Mouse (Mus musculus) CH12.LX (cell line): ENCODE results near the gene Renbp. TPM values are rescaled to one million over a fixed set of nuclear protein-coding genes. Genes with fewer than 3 reads are reported as not detected.

Experiments
- DNase-seq: peaks from one replicate; pipeline ENCODE4 v3.0.0-alpha.2; 2013; ENCODE audit errors: extremely low read depth
- H3K27ac ChIP-seq: 2 replicates; pipeline ENCODE4 v1.5.1; 2012; ENCODE audit warnings: low read depth, mild to moderate bottlenecking, control low read depth, moderate library complexity; ENCODE audit not compliant: insufficient read depth
- H3K27me3 ChIP-seq: replicated peaks from 2 replicates; pipeline ENCODE3; 2012; ENCODE audit warnings: inconsistent platforms
- H3K36me3 ChIP-seq, 2 experiments: replicated peaks in 1 of 2; 2 replicates each; pipeline versions ENCODE3 to v1.6.1; 2012; ENCODE audit warnings: inconsistent platforms in 1 of 2, low read length in 1 of 2, mild to moderate bottlenecking in 1 of 2, mixed read lengths in 1 of 2, moderate library complexity in 1 of 2; ENCODE audit not compliant: control insufficient read depth in 1 of 2, insufficient read depth in 1 of 2
- H3K4me1 ChIP-seq, 2 experiments: 2 replicates each; pipeline ENCODE4 v1.6.1; 2012; ENCODE audit warnings: inconsistent platforms in 1 of 2, moderate library complexity in 1 of 2; ENCODE audit not compliant: insufficient read depth in 2 of 2, control insufficient read depth in 1 of 2
- H3K4me2 ChIP-seq: 2 replicates; pipeline ENCODE4 v1.6.1; 2012; ENCODE audit warnings: low read depth, mild to moderate bottlenecking, control low read depth; ENCODE audit not compliant: poor library complexity, insufficient read depth, severe bottlenecking
- H3K4me3 ChIP-seq, 3 experiments: fragments of 150-350 bp in 1 of 3; sonication (generic) in 1 of 3; replicated peaks in 1 of 3; 2 replicates each; pipeline versions ENCODE3 to v1.5.1; 2011 to 2012; ENCODE audit warnings: low read depth in 2 of 3, low read length in 2 of 3, mild to moderate bottlenecking in 2 of 3, moderate library complexity in 2 of 3, control low read depth in 1 of 3, improper control_type of control experiment in 1 of 3, inconsistent platforms in 1 of 3, mixed read lengths in 1 of 3; ENCODE audit not compliant: poor library complexity in 1 of 3
- H3K79me2 ChIP-seq: replicated peaks from 2 replicates; pipeline ENCODE4 v1.6.1; 2012; ENCODE audit warnings: mild to moderate bottlenecking, moderate library complexity; ENCODE audit not compliant: control insufficient read depth, poor library complexity, insufficient read depth, severe bottlenecking; ENCODE audit errors: extremely low read depth
- H3K9ac ChIP-seq: 2 replicates; pipeline ENCODE4 v1.6.1; 2012; ENCODE audit warnings: low read depth, mild to moderate bottlenecking, control low read depth, moderate library complexity; ENCODE audit not compliant: insufficient read depth
- H3K9me3 ChIP-seq: replicated peaks from 2 replicates; pipeline ENCODE3; 2012; ENCODE audit warnings: low read length, inconsistent platforms, mixed read lengths
- BHLHE40 ChIP-seq: IDR thresholded peaks from 2 replicates; pipeline ENCODE4 v1.6.1; 2011; ENCODE audit warnings: mild to moderate bottlenecking, low read depth, low read length, improper control_type of control experiment
- CHD1 ChIP-seq: IDR thresholded peaks from 2 replicates; pipeline ENCODE4 v1.6.1; 2012; ENCODE audit warnings: low read depth, low read length, improper control_type of control experiment, inconsistent platforms
- CHD2 ChIP-seq: IDR thresholded peaks from 2 replicates; pipeline ENCODE4 v1.6.1; 2011; ENCODE audit warnings: low read length, improper control_type of control experiment
- CTCF ChIP-seq, 2 experiments: IDR thresholded peaks in 1 of 2; conservative IDR thresholded peaks in 1 of 2; 2 replicates each; pipeline ENCODE4 v1.5.1; 2011 to 2012; ENCODE audit warnings: low read depth in 2 of 2, low read length in 2 of 2, improper control_type of control experiment in 1 of 2, inconsistent platforms in 1 of 2, mild to moderate bottlenecking in 1 of 2, moderate library complexity in 1 of 2
- EP300 ChIP-seq: IDR thresholded peaks from 2 replicates; pipeline ENCODE4 v1.6.1; 2011; ENCODE audit warnings: low read length, improper control_type of control experiment
- ETS1 ChIP-seq: conservative IDR thresholded peaks from 2 replicates; pipeline ENCODE4 v1.6.1; 2012; ENCODE audit warnings: low read depth, mild to moderate bottlenecking, inconsistent platforms, low read length, improper control_type of control experiment, moderate library complexity
- HCFC1 ChIP-seq: IDR thresholded peaks from 2 replicates; pipeline ENCODE4 v1.6.1; 2012; ENCODE audit warnings: low read depth, mild to moderate bottlenecking, inconsistent platforms, low read length, improper control_type of control experiment
- MEF2A ChIP-seq: IDR thresholded peaks from 2 replicates; pipeline ENCODE4 v1.6.1; 2014; ENCODE audit warnings: low read depth, mild to moderate bottlenecking, inconsistent platforms, low read length, improper control_type of control experiment, borderline replicate concordance
- MYC ChIP-seq: IDR thresholded peaks from 2 replicates; pipeline ENCODE4 v1.6.1; 2011; ENCODE audit warnings: low read depth, mild to moderate bottlenecking, improper control_type of control experiment, low read length
- NELFE ChIP-seq: IDR thresholded peaks from 2 replicates; pipeline ENCODE4 v1.6.1; 2011; ENCODE audit warnings: low read depth, low read length, improper control_type of control experiment
- PAX5 ChIP-seq: IDR thresholded peaks from 2 replicates; pipeline ENCODE4 v1.6.1; 2012; ENCODE audit warnings: low read length, inconsistent platforms, mixed read lengths
- POLR2AphosphoS2 ChIP-seq: IDR thresholded peaks from 2 replicates; pipeline ENCODE4 v1.6.1; 2011; ENCODE audit warnings: low read depth, low read length, improper control_type of control experiment
- RAD21 ChIP-seq: IDR thresholded peaks from 2 replicates; pipeline ENCODE4 v1.6.1; 2011; ENCODE audit warnings: low read depth, mild to moderate bottlenecking, low read length, improper control_type of control experiment, moderate library complexity
- RCOR1 ChIP-seq: conservative IDR thresholded peaks from 2 replicates; pipeline ENCODE4 v1.6.1; 2012; ENCODE audit warnings: low read depth, mild to moderate bottlenecking, inconsistent platforms, low read length, improper control_type of control experiment
- SMC3 ChIP-seq: IDR thresholded peaks from 2 replicates; pipeline ENCODE4 v1.6.1; 2011; ENCODE audit warnings: low read depth, low read length, improper control_type of control experiment
- TBP ChIP-seq: conservative IDR thresholded peaks from 2 replicates; pipeline ENCODE4 v1.6.1; 2011; ENCODE audit warnings: low read depth, low read length, improper control_type of control experiment
- TCF12 ChIP-seq: IDR thresholded peaks from 2 replicates; pipeline ENCODE4 v1.6.1; 2014; ENCODE audit warnings: low read depth, mild to moderate bottlenecking, inconsistent platforms, low read length, improper control_type of control experiment
- USF1 ChIP-seq: IDR thresholded peaks from 2 replicates; pipeline ENCODE4 v1.6.1; 2014; ENCODE audit warnings: low read depth, mild to moderate bottlenecking, inconsistent platforms, low read length, improper control_type of control experiment
- ZC3H11A ChIP-seq: IDR thresholded peaks from 2 replicates; pipeline ENCODE4 v1.6.1; 2012; ENCODE audit warnings: low read depth, mild to moderate bottlenecking, inconsistent platforms, low read length, improper control_type of control experiment
- ZKSCAN1 ChIP-seq: IDR thresholded peaks from 2 replicates; pipeline ENCODE4 v1.6.1; 2012; ENCODE audit warnings: low read depth, inconsistent platforms, low read length, improper control_type of control experiment, borderline replicate concordance
- dilution Hi-C: fragments of 300-500 bp; cut with MboI; formaldehyde crosslinking; loops from 2 replicates; pipeline ENCODE4 v1.14.3; 2020; ENCODE audit warnings: low sequenced_read_pairs; ENCODE audit not compliant: extremely low pct_unique_long_range_greater_than_20kb, extremely low pct_ligation_motif_present
- in situ Hi-C: fragments of 300-500 bp; cut with MboI; formaldehyde crosslinking; loops from 3 replicates; pipeline ENCODE4 v1.14.3; 2019; ENCODE audit warnings: low sequenced_read_pairs, low pct_ligation_motif_present, low pct_unique_long_range_greater_than_20kb, mixed read lengths
- polyA plus RNA-seq: library from polyadenylated mRNA; unstranded; fragments of >175 nt; gene quantifications from 2 replicates; pipeline ENCODE4 v1.2.1, GENCODE M21; 2012; ENCODE audit warnings: low read depth; ENCODE audit not compliant: insufficient read length
- total RNA-seq, 2 experiments: library from RNA; depleted of rRNA; stranded (reverse); fragments of 300-350 nt in 1 of 2; fragments of >200 nt in 1 of 2; gene quantifications; 2 replicates each; pipeline ENCODE4 v1.2.3; 2012 to 2014

The Renbp gene
- total and polyA plus RNA-seq, 3 experiments = 24.7 to 66.3 (median 43.4) TPM

GRCm38 (mm10) chrX:73880194-73881035, 50.2 kb downstream of the Renbp start:
- no peak for TF ChIP-seq MEF2A
- no peak for TF ChIP-seq TCF12
- TF ChIP-seq RAD21 = no peak
- no peak for TF ChIP-seq NELFE
- no peak for TF ChIP-seq RCOR1
- TF ChIP-seq CHD1 = no peak
- no peak for TF ChIP-seq ETS1
- no peak for TF ChIP-seq BHLHE40
- TF ChIP-seq MYC = no peak
- no peak for TF ChIP-seq ZC3H11A
- no peak for TF ChIP-seq PAX5
- TF ChIP-seq ZKSCAN1 = no peak
- TF ChIP-seq SMC3 = no peak
- no peak for TF ChIP-seq TBP
- no peak for TF ChIP-seq USF1
- no peak for TF ChIP-seq POLR2AphosphoS2
- TF ChIP-seq CTCF (conservative IDR thresholded peaks at IDR 0.05 in 1 of 2, IDR thresholded peaks at IDR 0.05 in 1 of 2; ENCODE audit: low read depth in 2 of 2, low read length in 2 of 2) = no peak
- no peak for TF ChIP-seq CHD2
- Histone ChIP-seq H3K9ac (no peak overlapping the region), H3K4me1 (peaks cover 0 to 8% of the 10 kb centered on the region in 2 experiments; a peak in 2 of 4 replicates), H3K27ac (no peak overlapping the region), H3K9me3 (no peaks in the 10 kb centered on the region), H3K4me2 (peak overlapping the region; percentile 73; the same call in 1 of the 2 replicates), H3K36me3 (no peaks in the 10 kb centered on the region), H3K27me3 (no peaks in the 10 kb centered on the region), H3K79me2 (no peaks in the 10 kb centered on the region), H3K4me3 (peak overlapping the region in 1 of 3 experiments; percentile 57)
- dilution Hi-C loops (no loop called here), in situ Hi-C loops (no loop called here)
- DNase-seq = no peak

DNA sequence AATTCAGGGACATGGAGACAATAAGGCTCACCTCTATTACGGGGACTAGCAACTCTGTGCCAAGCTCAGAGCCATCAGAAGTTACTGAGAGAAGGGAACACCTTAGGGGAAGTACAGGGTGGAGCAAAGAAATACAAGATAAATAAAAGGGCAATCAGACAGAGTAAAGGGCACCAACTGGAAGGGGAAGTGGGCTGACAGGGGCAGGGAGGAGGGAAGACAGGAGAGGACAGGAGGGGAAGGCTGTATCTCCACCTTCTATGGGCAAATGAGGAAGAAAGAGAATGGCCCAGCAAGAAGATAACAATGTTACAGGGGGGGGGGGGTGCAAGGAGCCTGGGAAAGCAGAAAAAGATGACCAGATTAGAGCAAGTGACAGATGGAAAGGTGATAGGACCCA, 53.6 kb downstream of the Renbp start:
- TF ChIP-seq HCFC1 (no peak), USF1 (no peak), MYC (no peak), ZC3H11A (no peak), RCOR1 (no peak), TBP (no peak), EP300 (no peak)
- TF ChIP-seq, all 38 proteins: peak for 0
- dilution Hi-C loops (no loop called here), in situ Hi-C loops (no loop called here)
- no peaks in the 10 kb centered on the region for H3K79me2 ChIP-seq
- no peak overlapping the region for H3K27ac ChIP-seq
- no peaks in the 10 kb centered on the region for H3K9me3 ChIP-seq
- DNase-seq = no peak
- H3K4me3 ChIP-seq = no peak overlapping the region
- H3K4me2 ChIP-seq = no peak overlapping the region
- no peak overlapping the region for H3K9ac ChIP-seq
- no peaks in the 10 kb centered on the region for H3K27me3 ChIP-seq
- peaks cover 4 to 8% of the 10 kb centered on the region in 2 experiments; a peak in 3 of 4 replicates for H3K4me1 ChIP-seq
- H3K36me3 ChIP-seq = no peaks in the 10 kb centered on the region
